Mouse (Mus musculus) ovary, postnatal 10 days (tissue): ENCODE data around the gene Tmem176b.

Experiments
- DNase-seq: peaks from one replicate; pipeline ENCODE4 v3.0.0; 2022; ENCODE audit warnings: low spot score

Tmem176b gene

GRCm38 (mm10) chr6:48787867-48788266 lies 53.4 kb downstream of the Tmem176b start:
- no peak for DNase-seq

GRCm38 (mm10) chr6:48785601-48786000 lies 55.7 kb downstream of the Tmem176b start:
- DNase-seq, result no peak

- DNase-seq, result no peak
These were observed 56.1 kb downstream of the Tmem176b start for GRCm38 (mm10) chr6:48785189-48785588.

GRCm38 (mm10) chr6:48784406-48784805 lies 56.9 kb downstream of the Tmem176b start:
- no peak for DNase-seq
